Mouse (Mus musculus) forebrain, postnatal 0 days (tissue): ENCODE data around the gene Hivep3. TPM values are rescaled to one million over a fixed set of nuclear protein-coding genes. Genes with fewer than 3 reads are reported as not detected.
A peak's percentile ranks its signal among the peaks of the same experiment; 100 is the strongest.

ENCODE experiments used
- ATAC-seq: fragments of 200-750 bp; cut with Nextera tagmentation; 2 replicates; pipeline ENCODE4 v1.8.0; 2017; ENCODE audit warnings: mild to moderate bottlenecking, moderate library complexity
- DNase-seq: peaks from one replicate; pipeline ENCODE4 v3.0.0-alpha.2; 2015
- H3K27ac ChIP-seq: fragments of 300-500 bp; sonication (generic); 2 replicates; pipeline ENCODE4 v1.5.1; 2014; ENCODE audit warnings: low read depth, mild to moderate bottlenecking, antibody characterized with exemption, low read length, moderate library complexity, mixed read lengths
- H3K27me3 ChIP-seq: fragments of 300-500 bp; sonication (generic); 2 replicates; pipeline ENCODE4 v1.6.1; 2014; ENCODE audit warnings: mild to moderate bottlenecking, low read length, mixed read lengths; ENCODE audit not compliant: insufficient read depth
- H3K36me3 ChIP-seq: fragments of 300-500 bp; sonication (generic); 2 replicates; pipeline ENCODE4 v1.6.1; 2014; ENCODE audit warnings: mild to moderate bottlenecking, moderate library complexity; ENCODE audit not compliant: insufficient read depth
- H3K4me1 ChIP-seq: fragments of 300-500 bp; sonication (generic); 2 replicates; pipeline ENCODE4 v1.6.1; 2014; ENCODE audit warnings: antibody characterized with exemption; ENCODE audit not compliant: insufficient read depth
- H3K4me2 ChIP-seq: fragments of 300-500 bp; sonication (generic); 2 replicates; pipeline ENCODE4 v1.6.1; 2014; ENCODE audit warnings: low read depth, mild to moderate bottlenecking, moderate library complexity
- H3K4me3 ChIP-seq: fragments of 300-500 bp; sonication (generic); 2 replicates; pipeline ENCODE4 v1.5.1; 2014; ENCODE audit warnings: low read depth, low read length, mixed read lengths
- H3K9ac ChIP-seq: fragments of 300-500 bp; sonication (generic); 2 replicates; pipeline ENCODE4 v1.6.1; 2014; ENCODE audit warnings: mild to moderate bottlenecking
- H3K9me3 ChIP-seq: fragments of 300-500 bp; sonication (generic); 2 replicates; pipeline ENCODE4 v1.6.1; 2016; ENCODE audit warnings: low read length
- CTCF ChIP-seq: sonication (generic); IDR thresholded peaks from 2 replicates; pipeline ENCODE4 v1.5.1; 2016; ENCODE audit warnings: antibody characterized with exemption, control low read depth, low read depth
- WGBS: fragments of 180-500 bp; shearing (Covaris S2); extraction: QIAGEN DNeasy Blood & Tissue Kit; methylation state at CpG from one replicate; pipeline ENCODE4 v1.1.7; 2014; 5-methylcytosine and 5-hydroxymethylcytosine counted together
- polyA plus RNA-seq: library from polyadenylated mRNA; unstranded; fragments of >200 nt; fragmentation: Nextera tagmentation; extraction: Ambion mirVana; gene quantifications from 2 replicates; pipeline ENCODE4 v1.2.1, GENCODE M21; 2015
- total RNA-seq: library from RNA; depleted of rRNA; stranded (reverse); fragments of >200 nt; gene quantifications from 2 replicates; pipeline ENCODE4 v1.2.3, GENCODE M21; 2014

Hivep3 gene
- total and polyA plus RNA-seq, 2 experiments from 2014 or later = 16.9 to 21.3 TPM

DNA sequence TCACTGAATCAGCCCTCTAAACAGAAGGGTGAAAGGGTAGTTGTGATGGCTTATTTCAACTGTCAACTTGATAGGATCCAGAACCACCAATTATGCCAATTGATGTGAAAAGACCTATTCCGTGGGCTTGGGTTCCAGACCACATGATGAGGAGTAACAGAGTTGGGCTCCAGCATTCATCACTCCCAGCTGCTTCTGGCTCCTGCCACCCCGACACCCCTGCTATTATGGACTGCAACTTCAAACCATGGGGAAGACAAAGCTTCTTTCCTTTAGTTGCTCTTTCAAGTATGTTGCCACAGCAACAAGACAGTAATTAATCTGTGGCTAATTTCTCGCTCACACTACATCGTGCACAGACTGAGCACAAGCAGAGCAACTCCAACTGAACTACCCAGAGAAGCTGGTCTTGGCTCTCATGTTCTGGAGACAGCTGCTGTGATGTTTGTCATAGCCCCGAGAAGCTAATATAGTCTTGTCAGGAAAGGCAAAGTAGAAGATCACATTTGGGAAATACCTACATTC lies 159.7 kb downstream of the Hivep3 start:
- Histone ChIP-seq H3K27ac (no peak overlapping the region), H3K36me3 (no peaks in the 10 kb centered on the region), H3K27me3 (no peaks in the 10 kb centered on the region), H3K9me3 (no peaks in the 10 kb centered on the region), H3K4me3 (no peak overlapping the region), H3K4me2 (no peak overlapping the region), H3K4me1 (peaks cover 3% of the 10 kb centered on the region; the same call in 1 of the 2 replicates), H3K9ac (no peak overlapping the region)
- DNase-seq = no peak
- TF ChIP-seq CTCF = no peak
- ATAC-seq = peak; percentile 79
- 21% methylated on average over 5 of the region's 5 CpGs for WGBS

DNA sequence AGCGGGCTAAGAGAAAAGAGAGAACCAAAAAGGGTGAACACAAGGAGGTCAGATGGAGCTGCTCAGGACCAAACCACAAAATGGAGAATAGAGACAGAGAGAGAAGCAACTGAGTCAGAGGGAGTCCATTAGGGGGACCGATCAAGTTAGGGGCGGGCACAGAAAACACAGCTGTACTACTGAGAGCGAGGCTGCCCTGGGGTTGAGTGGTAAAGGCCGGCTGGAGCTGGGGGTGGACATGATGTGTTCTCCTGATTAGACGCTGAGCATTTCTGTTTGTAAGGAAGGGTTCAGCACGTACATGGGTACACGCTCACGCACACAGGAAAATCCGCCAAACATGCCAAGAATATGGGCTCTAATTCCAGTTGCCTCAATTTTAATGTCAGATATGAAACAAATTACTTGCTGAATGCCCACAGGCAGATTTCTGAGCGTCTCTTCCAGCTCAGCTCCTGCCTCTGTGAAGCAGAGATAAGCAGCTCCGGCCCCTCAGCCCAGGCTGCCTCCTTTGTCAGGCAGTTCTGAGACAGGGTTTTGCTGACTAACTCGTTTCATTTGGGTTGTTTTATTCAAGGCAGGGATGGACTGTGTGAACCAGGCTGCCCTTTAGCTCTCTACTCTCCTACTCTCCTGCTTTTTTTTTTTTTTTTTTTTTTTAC lies 161.3 kb downstream of the Hivep3 start:
- DNase-seq = peak; percentile 11
- Histone ChIP-seq H3K4me2 (no peak overlapping the region), H3K4me3 (no peak overlapping the region), H3K27ac (no peak overlapping the region; the same call in 1 of the 2 replicates), H3K36me3 (no peaks in the 10 kb centered on the region), H3K4me1 (peaks cover 3% of the 10 kb centered on the region; the same call in 1 of the 2 replicates), H3K9me3 (no peaks in the 10 kb centered on the region), H3K27me3 (no peaks in the 10 kb centered on the region), H3K9ac (no peak overlapping the region)
- 64% methylated on average over 13 of the region's 13 CpGs for WGBS
- ATAC-seq = no peak
- no peak for TF ChIP-seq CTCF

DNA sequence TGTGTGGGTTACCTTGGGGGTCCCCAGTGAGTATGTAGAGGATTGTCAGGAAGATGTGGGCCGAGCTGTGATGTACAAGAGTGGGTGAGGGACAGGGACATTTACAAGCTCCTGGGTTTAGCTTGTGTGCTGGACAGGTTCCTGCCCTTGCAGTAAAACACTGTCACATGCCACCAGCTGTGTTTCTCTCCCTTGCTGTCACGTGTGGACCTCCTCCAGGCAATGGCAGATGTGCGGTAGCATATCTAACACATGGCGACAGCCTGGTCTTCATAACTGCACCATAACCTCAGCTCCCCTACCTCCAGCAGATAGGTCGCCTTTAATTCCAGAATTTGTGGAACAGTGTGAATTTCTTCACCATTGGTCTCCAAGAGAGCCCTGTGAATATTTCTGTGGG lies 161.9 kb downstream of the Hivep3 start:
- Histone ChIP-seq H3K36me3 (no peaks in the 10 kb centered on the region), H3K9me3 (no peaks in the 10 kb centered on the region), H3K9ac (no peak overlapping the region), H3K4me1 (peaks cover 3% of the 10 kb centered on the region; the same call in 1 of the 2 replicates), H3K27ac (no peak overlapping the region), H3K4me2 (no peak overlapping the region), H3K27me3 (no peaks in the 10 kb centered on the region), H3K4me3 (no peak overlapping the region)
- WGBS = 79% methylated on average over 5 of the region's 5 CpGs
- TF ChIP-seq CTCF = no peak
- ATAC-seq (no peak), DNase-seq (no peak)

DNA sequence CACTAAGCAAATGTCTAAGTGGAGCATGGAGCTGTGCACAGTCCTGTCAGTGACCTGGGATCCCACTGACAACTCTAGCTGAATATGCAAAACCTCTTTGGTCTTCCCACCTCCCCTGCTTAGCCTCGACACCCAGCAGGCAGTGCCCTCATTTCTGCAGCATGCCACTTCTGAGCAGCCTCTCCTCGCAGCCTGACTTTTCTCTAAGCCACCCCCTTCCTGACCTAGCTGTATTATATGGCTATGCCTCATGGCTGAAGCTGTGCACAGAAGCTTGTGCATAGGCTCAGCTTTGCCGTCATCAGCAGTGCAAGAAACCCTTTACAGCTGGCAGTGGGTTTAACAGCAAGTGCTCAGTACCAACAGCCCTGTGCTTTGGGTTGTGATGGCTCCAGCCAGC lies 163.0 kb downstream of the Hivep3 start:
- Histone ChIP-seq H3K27me3 (no peaks in the 10 kb centered on the region), H3K27ac (no peak overlapping the region), H3K4me1 (peaks cover 7% of the 10 kb centered on the region), H3K9ac (no peak overlapping the region), H3K4me3 (no peak overlapping the region), H3K4me2 (no peak overlapping the region), H3K9me3 (no peaks in the 10 kb centered on the region), H3K36me3 (no peaks in the 10 kb centered on the region)
- DNase-seq (no peak), ATAC-seq (no peak)
- no peak for TF ChIP-seq CTCF
- WGBS = 63% methylated on average over 3 of the region's 3 CpGs

DNA sequence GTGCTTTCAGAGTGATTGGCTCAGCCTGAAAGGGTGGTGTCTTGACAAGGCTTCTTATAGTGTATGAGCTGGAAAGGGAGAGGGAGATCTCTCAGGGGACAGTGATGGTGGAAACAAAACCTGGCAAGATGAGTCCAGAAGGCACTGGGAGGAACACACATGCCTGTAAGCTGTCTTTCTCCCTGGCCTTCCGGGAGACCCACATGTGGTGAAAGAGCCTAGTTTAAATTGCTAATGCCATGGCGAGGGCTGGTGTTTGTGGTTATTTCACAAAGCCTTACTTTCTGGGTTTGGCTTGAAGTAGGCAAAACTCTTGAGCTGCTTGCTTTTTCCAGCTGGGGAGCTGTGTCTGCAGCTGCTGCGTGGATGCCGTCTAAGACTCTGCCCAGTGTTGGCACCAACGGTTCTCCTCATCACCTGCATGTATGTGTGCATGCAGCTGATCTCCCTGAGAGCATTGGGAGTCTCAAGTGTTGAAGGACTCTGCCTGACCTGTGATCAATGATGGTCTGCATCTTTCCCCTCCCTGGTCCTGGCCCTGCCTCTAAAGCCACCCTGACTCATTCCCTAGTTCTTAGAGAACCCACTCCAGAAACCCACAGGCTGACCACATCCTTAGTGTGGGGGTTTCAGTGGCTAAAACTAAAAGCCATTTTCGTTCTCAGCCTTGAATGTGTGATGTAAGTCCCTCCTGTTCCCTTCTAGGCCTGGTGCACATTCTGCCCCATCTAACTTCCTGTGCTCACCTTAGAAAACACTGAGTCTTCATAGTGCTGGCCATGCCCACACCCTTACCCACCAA lies 163.7 kb downstream of the Hivep3 start:
- Histone ChIP-seq H3K27me3 (no peaks in the 10 kb centered on the region), H3K4me3 (no peak overlapping the region), H3K27ac (no peak overlapping the region), H3K9ac (no peak overlapping the region), H3K4me1 (peaks cover 10% of the 10 kb centered on the region), H3K36me3 (no peaks in the 10 kb centered on the region), H3K4me2 (no peak overlapping the region), H3K9me3 (no peaks in the 10 kb centered on the region)
- DNase-seq (no peak), ATAC-seq (no peak)
- TF ChIP-seq CTCF = no peak
- WGBS = 62% methylated on average over 6 of the region's 6 CpGs

DNA sequence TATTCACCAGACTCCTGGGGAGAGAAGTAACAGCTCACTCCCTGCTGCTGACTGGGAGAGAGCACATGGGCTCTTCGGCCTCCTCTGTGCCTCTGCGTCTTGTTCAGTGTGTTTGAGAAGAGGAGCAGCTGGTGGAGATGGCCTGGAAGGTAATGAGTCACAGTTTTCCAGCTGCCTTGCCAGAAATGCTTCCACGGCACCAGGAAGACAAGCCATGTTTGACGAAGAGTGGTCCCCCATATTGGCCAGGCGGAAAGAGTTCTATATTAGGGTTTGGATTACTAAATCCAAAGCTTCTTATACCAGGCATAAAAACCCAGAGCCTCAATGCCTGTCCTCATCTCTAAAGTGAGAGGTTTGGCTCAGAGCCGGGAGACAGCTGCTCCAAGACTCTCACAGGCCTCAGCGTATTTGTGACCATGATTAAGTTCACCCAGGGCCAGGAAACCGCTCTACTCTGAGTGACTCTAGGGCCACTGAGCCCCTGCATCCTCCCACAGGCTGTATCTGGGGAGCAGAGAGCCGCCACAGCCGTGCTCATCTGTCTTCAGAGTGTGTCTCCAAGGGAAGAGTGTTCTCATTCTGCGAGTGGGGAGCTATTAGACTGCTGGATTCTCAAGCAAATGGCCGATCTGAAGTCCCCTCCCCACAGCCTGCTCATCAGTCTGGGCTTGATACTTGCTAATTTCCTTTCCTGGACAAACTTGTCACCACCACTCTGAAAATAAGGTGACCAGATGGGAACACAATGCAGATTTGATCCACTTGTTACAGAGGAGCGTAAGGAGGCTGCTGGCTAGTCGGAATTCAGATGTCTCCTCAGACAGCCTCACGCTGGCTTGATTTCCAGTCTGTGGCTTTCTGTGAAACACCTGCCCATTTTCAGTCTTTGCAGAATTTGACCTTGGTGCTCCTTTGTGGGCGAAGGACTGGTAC lies 168.2 kb downstream of the Hivep3 start:
- peak; percentile 61 for ATAC-seq
- WGBS = 44% methylated on average over 16 of the region's 16 CpGs
- TF ChIP-seq CTCF = no peak

More for the DNA sequence above, 168.2 kb downstream of the Hivep3 start:
- Histone ChIP-seq H3K4me2 (no peak overlapping the region), H3K27me3 (no peaks in the 10 kb centered on the region), H3K4me3 (no peak overlapping the region), H3K9me3 (no peaks in the 10 kb centered on the region), H3K27ac (peak overlapping the region; percentile 73), H3K36me3 (no peaks in the 10 kb centered on the region), H3K4me1 (peaks cover 14% of the 10 kb centered on the region), H3K9ac (no peak overlapping the region; the same call in 1 of the 2 replicates)
- peak; percentile 63 for DNase-seq
